Mouse (Mus musculus): ENCODE measurements around the gene Cabp4. TPM values are rescaled to one million over a fixed set of nuclear protein-coding genes. Genes with fewer than 3 reads are reported as not detected.

The Cabp4 gene
- polyA plus RNA-seq, 1 experiment from 2014 or later, result 0.31 TPM

DNA sequence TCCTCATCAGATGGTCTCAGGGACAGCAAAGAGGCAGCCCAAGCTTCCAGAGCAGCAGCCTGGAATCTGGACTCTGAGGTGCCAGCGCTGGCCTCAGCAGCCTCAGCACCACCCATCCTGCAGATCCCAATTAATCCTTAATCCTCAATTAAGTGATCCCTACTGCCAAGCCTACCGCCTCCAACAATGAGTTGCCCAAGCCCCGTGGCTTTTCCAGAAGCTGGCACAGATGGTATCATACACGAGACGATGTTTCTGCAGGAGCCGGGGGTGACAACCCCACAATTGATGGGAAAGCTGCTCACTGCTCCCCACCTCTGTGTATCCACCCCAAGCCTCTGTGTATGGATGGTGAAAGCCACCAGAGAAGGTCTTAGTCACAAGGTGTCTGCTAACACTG, 54.7 kb downstream of the Cabp4 start:
- Histone ChIP-seq H3K4me1 (ENCODE audit: control insufficient read depth, insufficient read depth, low read length) (no peaks in the 10 kb centered on the region), H3K27me3 (ENCODE audit: control insufficient read depth, insufficient read depth, low read length) (no peaks in the 10 kb centered on the region), H3K4me2 (ENCODE audit: low read depth, low read length) (no peak overlapping the region), H3K9ac (replicated peaks; ENCODE audit: low read depth, low read length) (no peak overlapping the region), H3K36me3 (ENCODE audit: control insufficient read depth, insufficient read depth, low read length) (no peaks in the 10 kb centered on the region), H3K27ac (ENCODE audit: low read depth, low read length) (no peak overlapping the region), H3K9me3 (ENCODE audit: control insufficient read depth, low read length) (no peaks in the 10 kb centered on the region), H3K4me3 (ENCODE audit: low read depth, low read length) (no peak overlapping the region)
- no peak for ATAC-seq (ENCODE audit: low read depth)
- WGBS, result 80% methylated on average over 6 of the region's 6 CpGs

GRCm38 (mm10) chr19:4088146-4088545, 55.7 kb downstream of the Cabp4 start:
- 55% methylated on average over 5 of the region's 5 CpGs for WGBS

DNA sequence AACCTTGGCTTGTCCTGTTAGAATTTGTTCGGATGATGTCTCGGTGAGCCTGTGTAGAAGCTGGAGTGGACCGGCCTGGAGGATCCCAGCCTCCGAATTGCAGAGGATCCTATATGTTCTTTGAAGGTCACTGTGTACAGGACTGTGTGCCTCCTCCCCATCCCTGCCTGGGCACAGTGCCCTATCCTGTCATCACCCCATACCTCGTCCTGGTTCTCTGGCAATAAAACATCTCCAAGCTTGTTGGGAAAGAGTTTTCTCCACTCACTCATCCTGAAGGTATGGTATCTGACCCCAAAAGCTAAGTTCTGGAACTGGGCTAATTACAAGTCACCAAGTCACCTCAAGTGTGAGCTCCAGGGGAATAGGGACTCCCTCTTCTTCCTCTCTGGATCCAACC, 56.7 kb downstream of the Cabp4 start:
- no peaks in the 10 kb centered on the region for H3K36me3 ChIP-seq (ENCODE audit: control insufficient read depth, insufficient read depth, low read length)
- H3K9me3 ChIP-seq (ENCODE audit: control insufficient read depth, low read length), result no peaks in the 10 kb centered on the region
- no peak overlapping the region for H3K27ac ChIP-seq (ENCODE audit: low read depth, low read length)
- H3K27me3 ChIP-seq (ENCODE audit: control insufficient read depth, insufficient read depth, low read length), result no peaks in the 10 kb centered on the region
- WGBS, result 94% methylated on average over 5 of the region's 5 CpGs
- no peak for ATAC-seq (ENCODE audit: low read depth)
- H3K9ac ChIP-seq (replicated peaks; ENCODE audit: low read depth, low read length), result no peak overlapping the region
- no peak overlapping the region for H3K4me2 ChIP-seq (ENCODE audit: low read depth, low read length)
- no peak overlapping the region for H3K4me3 ChIP-seq (ENCODE audit: low read depth, low read length)
- no peaks in the 10 kb centered on the region for H3K4me1 ChIP-seq (ENCODE audit: control insufficient read depth, insufficient read depth, low read length)

More at GRCm38 (mm10) chr19:4088146-4088545, 55.7 kb downstream of the Cabp4 start:
- Histone ChIP-seq H3K36me3 (ENCODE audit: control insufficient read depth, insufficient read depth, low read length) (no peaks in the 10 kb centered on the region), H3K27ac (ENCODE audit: low read depth, low read length) (no peak overlapping the region), H3K27me3 (ENCODE audit: control insufficient read depth, insufficient read depth, low read length) (no peaks in the 10 kb centered on the region), H3K4me3 (ENCODE audit: low read depth, low read length) (no peak overlapping the region), H3K9me3 (ENCODE audit: control insufficient read depth, low read length) (no peaks in the 10 kb centered on the region), H3K4me2 (ENCODE audit: low read depth, low read length) (no peak overlapping the region), H3K4me1 (ENCODE audit: control insufficient read depth, insufficient read depth, low read length) (no peaks in the 10 kb centered on the region), H3K9ac (replicated peaks; ENCODE audit: low read depth, low read length) (no peak overlapping the region)
- no peak for ATAC-seq (ENCODE audit: low read depth)

GRCm38 (mm10) chr19:4086156-4086555, 57.7 kb downstream of the Cabp4 start:
- H3K27me3 ChIP-seq (ENCODE audit: control insufficient read depth, insufficient read depth, low read length), result no peaks in the 10 kb centered on the region
- no peaks in the 10 kb centered on the region for H3K36me3 ChIP-seq (ENCODE audit: control insufficient read depth, insufficient read depth, low read length)
- no peak for ATAC-seq (ENCODE audit: low read depth)
- H3K4me2 ChIP-seq (ENCODE audit: low read depth, low read length), result no peak overlapping the region
- H3K27ac ChIP-seq (ENCODE audit: low read depth, low read length), result no peak overlapping the region
- no peaks in the 10 kb centered on the region for H3K4me1 ChIP-seq (ENCODE audit: control insufficient read depth, insufficient read depth, low read length)
- no peaks in the 10 kb centered on the region for H3K9me3 ChIP-seq (ENCODE audit: control insufficient read depth, low read length)
- WGBS, result 93% methylated on average over 15 of the region's 15 CpGs
- H3K4me3 ChIP-seq (ENCODE audit: low read depth, low read length), result no peak overlapping the region
- H3K9ac ChIP-seq (replicated peaks; ENCODE audit: low read depth, low read length), result no peak overlapping the region

Other genes with a start within 250 kb of the Cabp4 start
- 8.6 and 16.7 TPM in 2 replicates for gene Tcirg1, start 236.9 kb downstream of the Cabp4 start, polyA plus RNA-seq (2014; fragmentation: Nextera tagmentation; extraction: Ambion mirVana)
- gene Ndufs8, start 231.3 kb downstream of the Cabp4 start, polyA plus RNA-seq (2014; fragmentation: Nextera tagmentation; extraction: Ambion mirVana), result 316 and 358 TPM in 2 replicates
- 2.1 and 3.1 TPM in 2 replicates for gene Aldh3b1, start 214.2 kb downstream of the Cabp4 start, polyA plus RNA-seq (2014; fragmentation: Nextera tagmentation; extraction: Ambion mirVana)
- gene Unc93b1, start 208.8 kb downstream of the Cabp4 start, polyA plus RNA-seq (2014; fragmentation: Nextera tagmentation; extraction: Ambion mirVana), result 4.6 and 8.9 TPM in 2 replicates
- gene Aldh3b3, start 185.4 kb downstream of the Cabp4 start, polyA plus RNA-seq (2014; fragmentation: Nextera tagmentation; extraction: Ambion mirVana), result not detected in 2 replicates
- 0.15 and 0.40 TPM in 2 replicates for gene Aldh3b2, start 171.7 kb downstream of the Cabp4 start, polyA plus RNA-seq (2014; fragmentation: Nextera tagmentation; extraction: Ambion mirVana)
- gene Acy3, start 157.5 kb downstream of the Cabp4 start, polyA plus RNA-seq (2014; fragmentation: Nextera tagmentation; extraction: Ambion mirVana), result 1.6 and 3.0 TPM in 2 replicates
- gene Tbx10, start 151.3 kb downstream of the Cabp4 start, polyA plus RNA-seq (2014; fragmentation: Nextera tagmentation; extraction: Ambion mirVana), result not detected in 2 replicates
- 29.4 and 33.7 TPM in 2 replicates for gene Nudt8, start 143.5 kb downstream of the Cabp4 start, polyA plus RNA-seq (2014; fragmentation: Nextera tagmentation; extraction: Ambion mirVana)
- gene Gm49405, start 143.4 kb downstream of the Cabp4 start, polyA plus RNA-seq (2014; fragmentation: Nextera tagmentation; extraction: Ambion mirVana), result 3.8 and 4.9 TPM in 2 replicates
- gene Doc2g, start 140.7 kb downstream of the Cabp4 start, polyA plus RNA-seq (2014; fragmentation: Nextera tagmentation; extraction: Ambion mirVana), result 6.2 and 6.5 TPM in 2 replicates
- gene Ndufv1, start 131.2 kb downstream of the Cabp4 start, polyA plus RNA-seq (2014; fragmentation: Nextera tagmentation; extraction: Ambion mirVana), result 241 and 262 TPM in 2 replicates
- gene Gstp1, start 106.0 kb downstream of the Cabp4 start, polyA plus RNA-seq (2014; fragmentation: Nextera tagmentation; extraction: Ambion mirVana), result 437 and 484 TPM in 2 replicates
- 2.4 TPM in 1 of 2 replicates, not detected in the other for gene Gstp2, start 98.0 kb downstream of the Cabp4 start, polyA plus RNA-seq (2014; fragmentation: Nextera tagmentation; extraction: Ambion mirVana)
- not detected in 2 replicates for gene Gstp3, start 84.5 kb downstream of the Cabp4 start, polyA plus RNA-seq (2014; fragmentation: Nextera tagmentation; extraction: Ambion mirVana)
- gene Cabp2, start 62.5 kb downstream of the Cabp4 start, polyA plus RNA-seq (2014; fragmentation: Nextera tagmentation; extraction: Ambion mirVana), result not detected in 2 replicates
- 78.3 and 81.1 TPM in 2 replicates for gene Cdk2ap2, start 46.9 kb downstream of the Cabp4 start, polyA plus RNA-seq (2014; fragmentation: Nextera tagmentation; extraction: Ambion mirVana)
- 65.1 and 76.5 TPM in 2 replicates for gene Pitpnm1, start 44.0 kb downstream of the Cabp4 start, polyA plus RNA-seq (2014; fragmentation: Nextera tagmentation; extraction: Ambion mirVana)
- gene Aip, start 18.2 kb downstream of the Cabp4 start, polyA plus RNA-seq (2014; fragmentation: Nextera tagmentation; extraction: Ambion mirVana), result 98.8 and 110 TPM in 2 replicates
- not detected in 2 replicates for gene Gpr152, start 4.2 kb downstream of the Cabp4 start, polyA plus RNA-seq (2014; fragmentation: Nextera tagmentation; extraction: Ambion mirVana)
- gene Coro1b, start 4.6 kb upstream of the Cabp4 start, polyA plus RNA-seq (2014; fragmentation: Nextera tagmentation; extraction: Ambion mirVana), result 86.9 and 105 TPM in 2 replicates
- 0.51 and 1.0 TPM in 2 replicates for gene Ptprcap, start 9.6 kb upstream of the Cabp4 start, polyA plus RNA-seq (2014; fragmentation: Nextera tagmentation; extraction: Ambion mirVana)
- gene Rps6kb2, start 19.3 kb upstream of the Cabp4 start, polyA plus RNA-seq (2014; fragmentation: Nextera tagmentation; extraction: Ambion mirVana), result 40.9 and 45.1 TPM in 2 replicates
- gene Carns1, start 31.4 kb upstream of the Cabp4 start, polyA plus RNA-seq (2014; fragmentation: Nextera tagmentation; extraction: Ambion mirVana), result 3.0 and 6.1 TPM in 2 replicates
- 0.79 and 1.1 TPM in 2 replicates for gene Tbc1d10c, start 47.3 kb upstream of the Cabp4 start, polyA plus RNA-seq (2014; fragmentation: Nextera tagmentation; extraction: Ambion mirVana)
- 574 and 606 TPM in 2 replicates for gene Ppp1ca, start 48.0 kb upstream of the Cabp4 start, polyA plus RNA-seq (2014; fragmentation: Nextera tagmentation; extraction: Ambion mirVana)
- gene Rad9a, start 57.6 kb upstream of the Cabp4 start, polyA plus RNA-seq (2014; fragmentation: Nextera tagmentation; extraction: Ambion mirVana), result 23.0 and 23.7 TPM in 2 replicates
- gene Clcf1, start 70.2 kb upstream of the Cabp4 start, polyA plus RNA-seq (2014; fragmentation: Nextera tagmentation; extraction: Ambion mirVana), result 0.78 and 1.5 TPM in 2 replicates
- not detected in 2 replicates for gene AC109138.7, start 70.3 kb upstream of the Cabp4 start, polyA plus RNA-seq (2014; fragmentation: Nextera tagmentation; extraction: Ambion mirVana)
- 21.1 and 22.6 TPM in 2 replicates for gene Pold4, start 87.9 kb upstream of the Cabp4 start, polyA plus RNA-seq (2014; fragmentation: Nextera tagmentation; extraction: Ambion mirVana)
- gene Ssh3, start 125.1 kb upstream of the Cabp4 start, polyA plus RNA-seq (2014; fragmentation: Nextera tagmentation; extraction: Ambion mirVana), result 12.2 and 14.0 TPM in 2 replicates
- gene Ankrd13d, start 139.1 kb upstream of the Cabp4 start, polyA plus RNA-seq (2014; fragmentation: Nextera tagmentation; extraction: Ambion mirVana), result 50.7 and 62.9 TPM in 2 replicates
- 33.0 and 34.3 TPM in 2 replicates for gene Grk2, start 162.2 kb upstream of the Cabp4 start, polyA plus RNA-seq (2014; fragmentation: Nextera tagmentation; extraction: Ambion mirVana)

All from neural tube, embryonic 14.5 days (tissue).